Mouse (Mus musculus): ENCODE measurements around the gene Cfap44.
A peak's percentile ranks its signal among the peaks of the same experiment; 100 is the strongest.
"Not testable (repeated sequence)": the region's sequence is repeated elsewhere in the genome, so short reads cannot be mapped to it uniquely, and the experiment has no call there.

The Cfap44 gene

GRCm38 (mm10) chr16:44434931-44435330 is 40.3 kb downstream of the Cfap44 start:
- DNase-seq: no peak

- peak in 1 of 2 experiments; percentile 14 for DNase-seq
These were observed 40.9 kb downstream of the Cfap44 start for GRCm38 (mm10) chr16:44435481-44435880.

DNA sequence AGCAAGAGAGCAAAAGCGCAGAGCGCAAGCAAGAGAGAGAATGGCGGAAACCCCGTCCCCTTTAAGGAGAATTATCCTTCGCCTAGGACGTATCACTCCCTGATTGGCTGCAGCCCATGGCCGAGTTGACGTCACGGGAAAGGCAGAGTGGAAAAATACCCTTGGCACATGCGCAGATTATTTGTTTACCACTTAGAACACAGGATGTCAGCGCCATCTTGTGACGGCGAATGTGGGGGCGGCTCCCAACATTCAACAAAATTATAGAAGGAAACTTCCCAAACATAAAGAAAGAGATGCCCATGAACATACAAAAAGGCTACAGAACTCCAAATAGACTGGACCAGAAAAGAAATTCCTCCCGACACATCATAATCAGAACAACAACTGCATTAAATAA is 47.3 kb downstream of the Cfap44 start:
- not testable (repeated sequence) for DNase-seq

DNA sequence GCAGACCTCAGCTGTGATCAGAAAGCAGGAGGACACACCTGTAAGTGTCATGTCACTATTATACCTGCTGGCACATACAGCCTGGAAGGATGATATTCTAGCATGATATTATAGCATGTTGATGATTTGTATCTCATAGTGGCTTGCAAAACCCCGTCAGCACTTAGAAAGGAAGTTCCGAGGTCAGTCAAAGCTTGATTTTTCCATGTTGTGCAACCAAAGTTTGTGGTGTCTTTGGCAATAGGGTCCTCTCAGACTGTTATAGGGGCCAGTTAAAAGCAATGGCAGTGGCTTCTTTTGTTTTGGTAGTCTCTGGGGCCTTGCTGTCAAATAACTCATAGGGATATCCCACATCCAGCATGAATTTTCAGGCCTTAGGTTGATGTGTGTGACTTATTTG is 63.3 kb downstream of the Cfap44 start:
- DNase-seq: no peak

DNA sequence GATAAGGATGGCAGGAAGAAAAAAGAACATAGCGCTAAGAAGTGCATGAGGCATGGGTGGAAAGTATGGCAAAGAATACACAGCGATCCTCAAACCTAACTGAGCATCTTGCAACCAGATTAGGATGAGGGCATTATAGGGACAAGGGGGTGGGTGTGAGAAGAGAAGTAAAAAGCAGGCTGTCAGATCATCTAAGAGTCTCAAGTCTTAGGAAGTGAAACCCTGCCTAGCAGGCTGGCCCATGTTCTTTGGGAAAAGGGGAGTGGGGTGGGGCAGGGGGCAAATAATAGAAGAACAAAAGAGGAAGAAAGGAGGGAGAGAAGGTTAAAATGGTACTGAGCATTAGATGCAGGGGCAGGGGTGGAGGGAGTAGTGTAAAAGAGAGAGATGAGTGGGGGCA is 64.2 kb downstream of the Cfap44 start:
- no peak for DNase-seq

- DNase-seq: no peak
These were observed 66.3 kb downstream of the Cfap44 start for GRCm38 (mm10) chr16:44460922-44461321.

DNA sequence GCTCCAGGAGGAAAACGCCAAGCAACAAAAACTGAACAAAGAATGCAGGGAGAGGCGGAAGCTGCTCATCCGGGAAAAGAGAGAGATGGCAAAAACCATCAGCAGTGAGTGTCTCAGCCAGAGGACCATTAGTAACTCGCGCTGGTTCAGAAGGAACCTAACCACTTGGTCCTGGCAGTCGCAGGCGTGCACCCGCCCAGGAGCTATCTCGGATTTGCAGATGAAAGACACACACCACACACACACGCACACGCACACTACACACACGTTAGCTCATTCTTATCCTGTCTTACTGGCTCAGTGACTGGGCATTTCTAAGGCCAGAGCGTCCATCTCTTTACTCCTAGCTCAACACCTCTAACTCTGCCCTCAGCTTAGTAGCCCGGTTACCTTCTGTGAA is 80.7 kb downstream of the Cfap44 start:
- DNase-seq: no peak

DNA sequence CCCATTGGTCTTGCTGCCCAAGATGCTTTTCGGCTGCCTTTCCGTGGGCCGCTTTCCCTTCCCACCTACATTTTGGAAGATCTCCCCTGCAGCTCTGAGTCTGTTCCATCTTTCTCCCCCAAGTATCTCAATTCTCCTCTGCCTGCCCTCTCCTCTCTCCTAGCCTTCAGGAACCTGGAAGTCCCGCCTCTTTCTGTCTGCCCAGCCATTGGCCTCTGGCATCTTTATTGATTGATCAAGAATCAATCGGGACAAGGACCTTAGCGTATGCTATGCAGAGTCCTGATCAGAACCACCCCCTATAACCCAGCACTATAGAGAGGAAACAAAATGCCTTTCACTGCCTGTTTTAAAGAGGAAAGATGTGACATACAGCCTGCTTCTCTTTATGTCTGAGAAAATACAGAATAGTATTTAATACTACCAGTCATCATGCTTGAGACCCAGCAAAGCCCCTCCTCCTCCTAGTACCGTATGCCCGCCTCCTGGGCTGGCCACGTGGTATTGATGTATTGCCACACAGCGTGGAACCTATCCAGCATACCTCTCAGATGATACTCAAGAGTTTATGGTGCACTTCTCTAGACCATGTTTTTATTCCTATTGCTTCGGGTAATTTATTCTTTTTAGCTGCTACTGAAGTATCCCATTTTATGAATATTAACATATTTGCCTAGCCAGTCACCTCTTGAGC is 81.2 kb downstream of the Cfap44 start:
- DNase-seq: no peak

GRCm38 (mm10) chr16:44478767-44479166 is 84.2 kb downstream of the Cfap44 start:
- DNase-seq: peak; percentile 44 to 45

DNA sequence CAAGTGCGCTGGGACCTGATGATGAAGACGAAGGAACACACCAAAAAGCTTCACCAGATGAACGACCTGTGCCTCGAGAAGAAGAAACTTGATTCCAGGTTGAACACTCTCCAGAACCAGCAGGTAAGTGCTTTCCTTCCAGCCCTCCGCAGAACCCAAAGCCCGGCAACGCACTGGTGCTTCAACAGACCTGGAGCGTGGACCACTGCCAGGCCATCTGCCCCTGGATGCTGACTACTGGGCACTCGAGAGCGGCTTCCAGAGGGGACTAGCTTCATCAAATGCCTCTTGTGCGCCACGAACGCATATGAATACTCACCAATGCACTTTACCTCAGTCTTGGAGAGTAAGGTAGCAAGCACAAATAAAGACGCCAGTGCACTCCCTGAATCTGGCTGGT is 85.3 kb downstream of the Cfap44 start:
- DNase-seq: peak; percentile 93 to 96

DNA sequence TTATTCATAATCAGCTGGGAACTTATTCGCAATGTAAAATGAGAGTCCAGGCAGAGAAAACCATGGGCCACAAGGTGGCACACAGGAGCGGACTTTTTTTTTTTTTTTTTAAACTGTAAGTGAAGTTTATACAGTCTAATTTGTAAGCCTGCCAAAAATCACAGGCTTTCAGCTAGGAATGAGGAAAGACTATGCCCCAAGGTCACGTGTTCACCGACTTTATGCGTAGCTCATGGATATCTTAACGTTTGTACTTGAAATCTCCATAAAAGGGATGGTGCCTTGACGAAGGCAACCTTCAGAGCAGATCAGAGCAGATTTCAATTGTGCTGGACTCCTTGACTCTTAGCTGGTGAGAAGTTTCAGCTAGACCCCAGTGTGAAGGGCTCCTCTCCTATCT is 86.0 kb downstream of the Cfap44 start:
- peak; percentile 32 to 45 for DNase-seq

- peak; percentile 34 to 37 for DNase-seq
These were observed 87.3 kb downstream of the Cfap44 start for GRCm38 (mm10) chr16:44481599-44482593.

- peak; percentile 92 to 94 for DNase-seq
These were observed 89.5 kb downstream of the Cfap44 start for GRCm38 (mm10) chr16:44484079-44484478.

- peak in 1 of 2 experiments; percentile 14 for DNase-seq
These were observed 90.2 kb downstream of the Cfap44 start for GRCm38 (mm10) chr16:44484831-44485230.

DNA sequence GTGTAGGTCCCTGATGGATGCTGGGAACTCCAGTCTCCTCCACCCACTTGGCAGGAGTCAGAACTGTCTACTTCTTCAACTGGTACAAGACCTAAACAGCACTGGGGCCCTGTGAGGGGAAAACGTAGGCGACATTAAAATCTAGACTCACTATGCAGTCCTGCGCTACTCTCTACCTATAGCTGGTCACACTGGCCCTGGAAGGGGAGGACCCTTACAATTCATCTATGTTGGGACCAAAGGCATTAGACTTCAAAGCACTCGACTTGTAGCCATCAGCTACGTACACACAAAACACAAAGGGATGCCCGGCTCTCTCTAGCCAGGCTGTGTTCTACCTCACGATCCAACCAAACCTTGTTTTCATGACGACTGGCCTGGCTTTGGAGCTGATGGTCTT is 91.1 kb downstream of the Cfap44 start:
- peak; percentile 24 to 27 for DNase-seq

DNA sequence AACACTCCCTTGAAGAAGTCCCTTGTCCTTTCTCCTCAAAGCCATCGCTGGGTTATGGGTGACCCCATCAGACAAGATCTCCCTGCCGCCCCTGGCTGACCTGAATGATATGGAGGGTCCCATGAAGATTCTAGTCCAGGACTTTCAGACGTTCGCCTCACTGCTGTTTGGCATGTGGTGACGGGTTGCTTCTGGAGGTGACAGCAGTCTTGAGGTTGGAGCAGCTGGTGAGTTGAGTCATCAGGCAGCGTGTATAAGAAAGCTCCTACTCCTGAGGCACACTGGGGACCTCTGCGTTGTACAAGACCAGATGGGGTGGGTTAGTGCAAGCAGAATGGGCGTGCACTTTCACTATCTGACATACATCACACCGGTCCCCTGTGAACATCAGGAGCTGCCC is 92.0 kb downstream of the Cfap44 start:
- DNase-seq: peak; percentile 20 to 40

- DNase-seq: peak; percentile 29 to 31
These were observed 92.6 kb downstream of the Cfap44 start for GRCm38 (mm10) chr16:44487194-44487593.

DNA sequence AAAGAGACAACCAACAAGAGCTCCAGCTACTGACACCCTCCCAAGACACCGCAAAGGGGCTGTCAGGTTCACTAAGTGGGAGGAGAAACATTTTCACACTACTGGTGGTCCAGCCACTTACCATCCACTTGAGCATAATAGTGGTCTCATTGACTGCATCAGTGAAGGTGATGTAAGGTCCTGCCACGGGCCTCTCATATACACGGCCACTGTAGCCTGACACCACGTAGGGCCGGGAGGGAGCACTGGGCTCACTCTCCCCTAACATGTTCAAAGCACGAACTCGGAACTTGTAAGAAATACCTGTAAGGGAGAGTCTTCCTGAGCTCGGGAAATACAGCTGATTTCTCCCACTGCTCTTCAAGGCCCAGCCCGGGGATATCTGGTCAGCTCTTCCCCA is 96.5 kb downstream of the Cfap44 start:
- DNase-seq: peak in 1 of 2 experiments; percentile 8

DNA sequence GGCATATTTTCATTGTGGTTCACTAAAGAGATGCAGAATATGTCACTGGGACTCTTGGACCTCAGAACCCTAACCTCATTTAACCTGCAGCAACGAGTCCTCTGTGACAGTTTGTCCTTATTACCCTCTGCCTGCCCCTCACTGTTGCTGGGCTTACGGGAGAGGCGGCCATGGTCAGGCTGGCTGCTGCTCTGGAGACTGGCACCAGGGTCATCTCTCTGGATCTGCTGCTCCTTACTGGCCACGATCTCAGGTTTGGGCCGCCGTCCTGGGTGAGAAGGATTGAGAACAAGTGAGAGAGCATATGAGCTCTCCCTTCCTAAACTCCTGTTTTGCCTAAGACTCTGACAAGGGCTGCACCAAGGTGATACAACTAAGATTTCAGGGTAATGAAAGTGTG is 97.6 kb downstream of the Cfap44 start:
- peak; percentile 10 to 14 for DNase-seq

GRCm38 (mm10) chr16:44492706-44493105 is 98.1 kb downstream of the Cfap44 start:
- DNase-seq: peak; percentile 13 to 22

GRCm38 (mm10) chr16:44493868-44494267 is 99.3 kb downstream of the Cfap44 start:
- peak; percentile 17 to 23 for DNase-seq

DNA sequence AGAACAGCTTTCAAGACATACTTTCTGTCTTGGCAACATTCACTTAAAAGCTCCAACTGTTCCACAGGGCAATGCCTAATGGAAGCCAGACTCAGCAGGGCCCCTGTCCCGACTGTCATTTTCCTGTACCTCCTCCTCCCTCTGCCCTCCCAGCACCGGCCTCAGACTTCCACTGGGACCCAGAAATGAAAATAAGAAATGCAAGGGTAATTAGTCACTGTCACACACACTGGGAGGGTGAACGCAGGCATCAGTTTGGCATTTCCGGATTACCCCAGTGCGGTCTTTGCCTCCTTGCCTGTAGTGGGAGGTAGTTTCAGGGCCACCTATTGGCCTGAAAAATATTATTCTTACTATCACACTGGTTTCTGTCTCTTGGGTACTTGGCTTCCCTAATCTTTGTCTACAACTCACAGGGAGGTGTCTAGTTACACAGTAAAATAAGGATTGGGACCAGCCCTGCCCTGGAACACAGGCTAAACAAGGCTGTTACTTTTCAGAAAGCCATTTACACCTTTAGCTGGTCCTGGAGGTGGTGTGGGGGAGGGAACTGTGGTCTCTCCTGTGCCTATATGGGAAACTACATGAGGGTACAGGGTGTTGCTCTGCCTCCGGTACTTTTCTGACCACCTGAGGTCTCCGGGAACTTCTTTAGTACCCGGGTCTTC is 100.0 kb downstream of the Cfap44 start:
- DNase-seq: peak; percentile 78 to 84

GRCm38 (mm10) chr16:44496971-44497464 is 102.4 kb downstream of the Cfap44 start:
- peak; percentile 11 to 22 for DNase-seq

Measured in cerebellum, postnatal 25 days (tissue).